Mouse (Mus musculus) intestine, embryonic 15.5 days (tissue): Measurements from ENCODE around the gene Hist1h2ap. TPM values are rescaled to one million over a fixed set of nuclear protein-coding genes. Genes with fewer than 3 reads are reported as not detected.
"Not testable (repeated sequence)": the region's sequence is repeated elsewhere in the genome, so short reads cannot be mapped to it uniquely, and the experiment has no call there.

Experiments used
- ATAC-seq: fragments of 200-750 bp; cut with Nextera tagmentation; 2 replicates; pipeline ENCODE4 v1.8.0; 2017; ENCODE audit warnings: moderate TSS enrichment, moderate library complexity
- H3K27ac ChIP-seq: fragments of 300-500 bp; sonication (generic); 2 replicates; pipeline ENCODE4 v1.5.1; 2015; ENCODE audit warnings: mild to moderate bottlenecking, inconsistent platforms
- H3K27me3 ChIP-seq: fragments of 300-500 bp; sonication (generic); replicated peaks from 2 replicates; pipeline ENCODE4 v1.6.1; 2015; ENCODE audit warnings: inconsistent platforms
- H3K36me3 ChIP-seq: fragments of 300-500 bp; sonication (generic); 2 replicates; pipeline ENCODE4 v1.6.1; 2015; ENCODE audit warnings: inconsistent platforms
- H3K4me1 ChIP-seq: fragments of 300-500 bp; sonication (generic); replicated peaks from 2 replicates; pipeline ENCODE4 v1.6.1; 2015; ENCODE audit warnings: inconsistent platforms
- H3K4me2 ChIP-seq: fragments of 300-500 bp; sonication (generic); replicated peaks from 2 replicates; pipeline ENCODE4 v1.6.1; 2015; ENCODE audit warnings: mild to moderate bottlenecking, inconsistent platforms
- H3K4me3 ChIP-seq: fragments of 300-500 bp; sonication (generic); replicated peaks from 2 replicates; pipeline ENCODE4 v1.5.1; 2015; ENCODE audit warnings: inconsistent platforms
- H3K9ac ChIP-seq: fragments of 300-500 bp; sonication (generic); 2 replicates; pipeline ENCODE4 v1.6.1; 2015; ENCODE audit warnings: inconsistent platforms
- H3K9me3 ChIP-seq: fragments of 300-500 bp; sonication (generic); 2 replicates; pipeline ENCODE4 v1.6.1; 2016; ENCODE audit warnings: inconsistent platforms
- WGBS: fragments of 180-500 bp; shearing (Covaris S2); methylation state at CpG from one replicate; pipeline ENCODE4 v1.1.7; 2015; 5-methylcytosine and 5-hydroxymethylcytosine counted together
- polyA plus RNA-seq: library from polyadenylated mRNA; unstranded; fragments of >200 nt; fragmentation: Nextera tagmentation; extraction: Ambion mirVana; gene quantifications from 2 replicates; pipeline ENCODE4 v1.2.1, GENCODE M21; 2015

Gene Hist1h2ap
- polyA plus RNA-seq, 1 experiment from 2014 or later, result 3,243 TPM

DNA sequence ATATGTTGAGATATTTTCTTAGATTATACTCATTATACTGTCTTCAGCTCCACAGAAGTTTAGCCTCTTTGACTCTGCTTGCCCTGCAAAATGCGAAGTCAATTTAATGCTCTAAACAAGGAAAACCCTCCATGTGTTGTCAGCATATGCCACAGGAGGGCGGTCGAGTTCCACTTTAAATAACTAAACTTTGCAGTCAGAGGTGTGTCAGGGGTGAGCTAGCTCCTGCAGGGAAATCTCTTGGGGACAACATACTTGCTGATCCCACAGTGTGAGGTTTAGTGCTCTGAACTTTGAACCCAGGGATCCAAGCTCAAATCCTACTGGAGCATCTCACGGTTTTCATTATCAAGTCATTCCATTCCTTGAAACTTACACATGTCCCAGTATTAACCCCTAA lies 7.2 kb upstream of the Hist1h2ap start:
- H3K4me1 ChIP-seq, H3K27ac ChIP-seq, H3K27me3 ChIP-seq, H3K4me3 ChIP-seq, H3K9me3 ChIP-seq, H3K4me2 ChIP-seq, H3K9ac ChIP-seq, H3K36me3 ChIP-seq: not testable (repeated sequence)
- ATAC-seq, result peak; percentile 87
- WGBS, result no CpG with 5 or more reads among the region's 4 CpGs

DNA sequence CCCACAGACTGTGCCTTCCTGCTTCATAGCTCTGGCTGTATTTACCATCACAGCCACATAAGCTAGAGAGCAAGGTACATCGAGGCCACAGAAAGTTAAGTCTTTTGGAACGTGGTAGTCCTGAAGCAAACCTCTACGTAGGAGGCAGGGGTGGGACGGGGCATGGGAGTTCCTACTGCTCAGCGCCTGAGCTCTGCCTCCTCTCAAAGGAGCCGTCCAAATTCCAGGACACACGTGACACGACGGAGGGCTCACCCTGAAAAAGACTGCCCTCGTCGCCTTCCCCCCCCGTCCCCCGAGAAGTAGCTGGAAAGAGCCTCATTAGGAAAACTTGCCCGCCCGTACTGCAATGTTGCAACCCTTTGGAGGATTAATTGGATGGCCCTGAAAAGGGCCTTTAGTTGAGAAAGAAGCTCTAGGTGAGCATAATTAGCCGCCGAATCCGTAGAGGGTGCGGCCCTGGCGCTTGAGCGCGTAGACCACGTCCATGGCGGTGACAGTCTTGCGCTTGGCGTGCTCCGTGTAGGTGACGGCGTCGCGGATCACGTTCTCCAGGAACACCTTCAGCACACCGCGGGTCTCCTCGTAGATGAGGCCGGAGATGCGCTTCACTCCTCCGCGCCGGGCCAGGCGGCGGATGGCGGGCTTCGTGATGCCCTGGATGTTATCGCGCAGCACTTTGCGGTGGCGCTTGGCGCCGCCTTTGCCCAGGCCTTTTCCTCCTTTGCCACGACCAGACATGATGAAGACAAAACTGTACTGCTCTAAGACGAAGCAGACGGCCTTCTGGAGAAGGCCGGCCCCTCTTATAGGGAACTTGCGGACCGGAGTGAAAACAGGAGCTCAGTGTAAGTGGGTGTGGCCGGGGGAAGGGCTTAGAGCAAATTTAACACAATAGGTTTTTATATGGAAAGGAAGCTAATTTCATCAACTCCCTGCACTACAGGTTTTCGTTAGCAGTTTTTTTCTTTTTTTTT lies 1.6 kb downstream of the Hist1h2ap start, which contains the start of gene Hist1h4n:
Gene Hist1h4n (minus strand): TSS at position 779 of the 977 bp plus-strand sequence.
- not testable (repeated sequence) for H3K27me3 ChIP-seq, H3K36me3 ChIP-seq, H3K27ac ChIP-seq, H3K9me3 ChIP-seq, H3K4me3 ChIP-seq, H3K4me1 ChIP-seq, H3K9ac ChIP-seq
- under 1% methylated on average over 28 of the region's 58 CpGs for WGBS
- H3K4me2 ChIP-seq, result peak within 1 kb of the TSS; percentile 41
- ATAC-seq, result peak; percentile 86

DNA sequence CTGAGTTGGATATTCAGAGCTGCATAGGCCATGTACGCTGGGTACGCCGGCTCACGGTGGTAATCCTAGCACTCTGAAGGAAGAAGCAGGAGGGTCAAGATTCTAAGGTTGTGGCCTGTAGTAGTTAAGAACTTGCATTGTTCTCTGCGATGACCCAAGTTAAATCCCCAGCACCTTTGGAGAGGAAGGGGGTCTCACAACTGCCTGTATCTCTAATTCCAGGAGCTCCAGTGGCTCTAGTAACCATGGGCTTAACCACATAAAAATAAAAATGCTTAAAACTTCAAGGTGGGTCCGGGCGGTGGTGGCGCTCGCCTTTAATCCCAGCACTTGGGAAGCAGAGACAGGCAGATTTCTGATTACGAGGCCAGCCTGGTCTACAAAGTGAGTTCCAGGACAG lies 3.0 kb downstream of the Hist1h2ap start:
- 88% methylated on average over 10 of the region's 10 CpGs for WGBS

DNA sequence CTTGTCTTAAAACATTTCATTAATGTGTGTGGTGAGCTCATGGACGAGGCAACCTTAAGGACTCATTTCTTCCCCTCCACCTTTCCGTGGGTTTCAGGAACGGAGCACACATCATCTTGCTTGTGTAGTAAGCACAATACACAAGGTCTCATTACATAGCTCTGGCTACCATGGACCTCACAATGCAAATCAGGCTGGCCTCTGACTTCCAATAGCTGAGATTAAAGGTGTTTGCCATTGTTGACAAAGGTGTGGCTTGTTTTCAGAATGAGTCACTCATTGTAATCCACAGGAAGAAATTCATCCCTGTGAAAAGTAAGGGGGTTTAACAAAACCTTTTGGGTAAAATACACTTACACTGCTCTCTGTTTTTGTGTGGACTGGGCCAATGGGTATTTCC lies 4.8 kb downstream of the Hist1h2ap start:
- Histone ChIP-seq H3K27me3 (no peaks in the 10 kb centered on the region), H3K27ac (no peak overlapping the region), H3K9ac (no peak overlapping the region), H3K4me3 (no peak overlapping the region), H3K9me3 (no peaks in the 10 kb centered on the region), H3K4me2 (no peak overlapping the region), H3K36me3 (no peaks in the 10 kb centered on the region), H3K4me1 (no peaks in the 10 kb centered on the region)
- no peak for ATAC-seq
- 61% methylated on average over 3 of the region's 3 CpGs for WGBS

More for the DNA sequence above, 3.0 kb downstream of the Hist1h2ap start:
- no peaks in the 10 kb centered on the region for H3K27me3 ChIP-seq
- no peak for ATAC-seq
- H3K4me2 ChIP-seq, result no peak overlapping the region
- no peaks in the 10 kb centered on the region for H3K9me3 ChIP-seq
- H3K4me3 ChIP-seq, result no peak overlapping the region
- H3K27ac ChIP-seq, result peak overlapping the region; percentile 36; the same call in 1 of the 2 replicates
- no peaks in the 10 kb centered on the region for H3K4me1 ChIP-seq
- H3K36me3 ChIP-seq, result no peaks in the 10 kb centered on the region
- H3K9ac ChIP-seq, result no peak overlapping the region

DNA sequence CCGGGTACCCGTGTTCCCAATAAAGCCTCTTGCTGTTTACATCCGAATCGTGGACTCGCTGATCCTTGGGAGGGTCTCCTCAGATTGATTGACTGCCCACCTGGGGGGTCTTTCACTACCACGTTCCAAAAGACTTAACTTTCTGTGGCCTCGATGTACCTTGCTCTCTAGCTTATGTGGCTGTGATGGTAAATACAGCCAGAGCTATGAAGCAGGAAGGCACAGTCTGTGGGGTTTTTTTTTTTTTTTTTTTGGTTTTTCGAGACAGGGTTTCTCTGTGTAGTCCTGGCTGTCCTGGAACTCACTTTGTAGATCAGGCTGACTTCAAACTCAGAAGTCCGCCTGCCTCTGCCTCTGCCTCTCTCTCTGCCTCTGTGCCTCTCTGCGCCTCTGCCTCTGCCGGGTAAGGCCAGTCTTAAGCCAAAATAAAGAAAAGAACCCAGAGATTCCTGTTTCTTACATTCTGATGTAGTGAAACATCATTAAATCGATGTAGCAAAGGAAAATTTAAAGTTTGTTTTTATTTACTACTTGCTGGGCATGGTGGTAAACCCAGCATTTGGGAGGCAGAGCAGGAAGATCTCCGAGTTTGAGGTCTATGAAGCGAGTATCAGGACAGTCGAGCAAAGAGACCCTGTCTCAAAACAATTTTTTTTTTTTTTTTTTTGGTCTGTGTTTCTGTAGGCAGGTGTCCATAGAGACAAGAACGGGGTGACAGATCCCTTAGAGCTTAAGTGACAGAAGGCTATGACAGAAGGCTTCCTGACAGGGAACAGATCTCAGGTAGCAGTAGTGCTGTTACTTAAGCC lies 13.0 kb downstream of the Hist1h2ap start:
- not testable (repeated sequence) for H3K36me3 ChIP-seq, H3K27ac ChIP-seq, H3K4me2 ChIP-seq, H3K4me3 ChIP-seq, H3K9me3 ChIP-seq, H3K9ac ChIP-seq, H3K27me3 ChIP-seq, H3K4me1 ChIP-seq
- ATAC-seq, result 0 out of 2 replicates have a peak, but pooled peaks have one; percentile 41
- 73% methylated on average over 7 of the region's 16 CpGs for WGBS

DNA sequence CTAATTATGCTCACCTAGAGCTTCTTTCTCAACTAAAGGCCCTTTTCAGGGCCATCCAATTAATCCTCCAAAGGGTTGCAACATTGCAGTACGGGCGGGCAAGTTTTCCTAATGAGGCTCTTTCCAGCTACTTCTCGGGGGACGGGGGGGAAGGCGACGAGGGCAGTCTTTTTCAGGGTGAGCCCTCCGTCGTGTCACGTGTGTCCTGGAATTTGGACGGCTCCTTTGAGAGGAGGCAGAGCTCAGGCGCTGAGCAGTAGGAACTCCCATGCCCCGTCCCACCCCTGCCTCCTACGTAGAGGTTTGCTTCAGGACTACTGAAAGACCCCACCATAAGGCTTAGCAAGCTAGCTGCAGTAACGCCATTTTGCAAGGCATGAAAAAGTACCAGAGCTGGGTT lies 21.2 kb downstream of the Hist1h2ap start:
- not testable (repeated sequence) for H3K27me3 ChIP-seq, H3K9me3 ChIP-seq, H3K4me1 ChIP-seq, H3K36me3 ChIP-seq, H3K9ac ChIP-seq
- H3K4me2 ChIP-seq, result peak overlapping the region; percentile 36
- H3K4me3 ChIP-seq, result 0 out of 2 replicates have a peak overlapping the region, but pooled peaks have one; percentile 9
- under 1% methylated on average over 14 of the region's 14 CpGs for WGBS
- peak; percentile 64 for ATAC-seq
- 0 out of 2 replicates have a peak overlapping the region, but pooled peaks have one; percentile 22 for H3K27ac ChIP-seq

DNA sequence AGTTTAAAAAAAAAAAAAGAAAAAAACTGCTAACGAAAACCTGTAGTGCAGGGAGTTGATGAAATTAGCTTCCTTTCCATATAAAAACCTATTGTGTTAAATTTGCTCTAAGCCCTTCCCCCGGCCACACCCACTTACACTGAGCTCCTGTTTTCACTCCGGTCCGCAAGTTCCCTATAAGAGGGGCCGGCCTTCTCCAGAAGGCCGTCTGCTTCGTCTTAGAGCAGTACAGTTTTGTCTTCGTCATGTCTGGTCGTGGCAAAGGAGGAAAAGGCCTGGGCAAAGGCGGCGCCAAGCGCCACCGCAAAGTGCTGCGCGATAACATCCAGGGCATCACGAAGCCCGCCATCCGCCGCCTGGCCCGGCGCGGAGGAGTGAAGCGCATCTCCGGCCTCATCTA lies 21.8 kb downstream of the Hist1h2ap start, which contains the start of gene Hist1h4m:
Gene Hist1h4m (plus strand): TSS at position 208 of the 400 bp plus-strand sequence.
- H3K9ac ChIP-seq, H3K27me3 ChIP-seq, H3K9me3 ChIP-seq, H3K4me1 ChIP-seq, H3K36me3 ChIP-seq: not testable (repeated sequence)
- peak; percentile 67 for ATAC-seq
- H3K4me3 ChIP-seq, result 0 out of 2 replicates have a peak within 1 kb of the TSS, but pooled peaks have one; percentile 9
- WGBS, result no CpG with 5 or more reads among the region's 24 CpGs
- 0 out of 2 replicates have a peak within 1 kb of the TSS, but pooled peaks have one; percentile 22 for H3K27ac ChIP-seq
- peak within 1 kb of the TSS; percentile 36 for H3K4me2 ChIP-seq

DNA sequence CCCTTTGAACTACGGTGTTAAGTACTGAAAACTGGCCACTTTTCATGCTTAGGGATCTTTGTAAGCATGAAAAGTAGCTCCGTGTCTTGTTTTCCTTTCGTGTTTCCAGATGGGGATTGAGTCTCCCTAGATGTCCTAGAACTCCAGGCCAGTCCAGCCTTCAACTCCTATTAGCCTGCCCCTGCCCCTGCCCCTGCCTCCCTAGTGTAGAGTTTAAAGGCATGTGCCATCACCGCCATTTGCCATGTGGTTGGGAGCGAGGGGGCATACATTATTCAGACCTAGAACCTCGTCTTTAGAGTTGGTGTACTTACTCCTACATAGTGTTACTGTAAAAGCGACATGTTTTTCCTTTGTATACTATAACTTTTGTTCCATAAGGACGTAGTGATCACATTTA lies 22.2 kb downstream of the Hist1h2ap start:
- H3K4me2 ChIP-seq, H3K9me3 ChIP-seq, H3K27me3 ChIP-seq, H3K9ac ChIP-seq, H3K36me3 ChIP-seq, H3K4me3 ChIP-seq, H3K4me1 ChIP-seq, H3K27ac ChIP-seq: not testable (repeated sequence)
- ATAC-seq, result peak; percentile 31
- WGBS, result no CpG with 5 or more reads among the region's 8 CpGs

DNA sequence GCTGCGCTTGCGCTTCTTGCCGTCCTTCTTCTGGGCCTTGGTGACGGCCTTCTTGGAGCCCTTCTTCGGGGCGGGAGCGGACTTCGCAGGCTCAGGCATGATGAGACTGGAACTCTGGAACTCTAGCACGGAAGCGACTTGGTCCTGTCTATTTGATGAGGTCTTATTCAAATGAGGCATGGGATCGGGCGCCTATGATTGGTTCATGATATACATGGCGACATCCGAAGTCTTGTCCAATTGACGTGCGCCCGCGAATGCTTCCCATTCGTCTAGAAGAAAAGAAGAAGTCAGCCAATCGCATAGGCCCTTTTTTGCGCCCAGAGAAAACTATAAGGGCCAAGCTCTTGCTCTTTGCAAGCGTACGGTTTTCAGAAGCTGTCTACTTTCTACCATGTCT lies 23.2 kb downstream of the Hist1h2ap start, which contains the start of the genes Hist1h2bq and Hist1h2ao:
Gene Hist1h2bq (minus strand): TSS at position 125 of the 400 bp plus-strand sequence.
Gene Hist1h2ao (plus strand): TSS at position 393 of the 400 bp plus-strand sequence.
- not testable (repeated sequence) for H3K27me3 ChIP-seq, H3K27ac ChIP-seq, H3K4me2 ChIP-seq, H3K4me3 ChIP-seq, H3K9me3 ChIP-seq, H3K9ac ChIP-seq, H3K36me3 ChIP-seq, H3K4me1 ChIP-seq
- WGBS, result no CpG with 5 or more reads among the region's 23 CpGs
- ATAC-seq, result peak; percentile 95

DNA sequence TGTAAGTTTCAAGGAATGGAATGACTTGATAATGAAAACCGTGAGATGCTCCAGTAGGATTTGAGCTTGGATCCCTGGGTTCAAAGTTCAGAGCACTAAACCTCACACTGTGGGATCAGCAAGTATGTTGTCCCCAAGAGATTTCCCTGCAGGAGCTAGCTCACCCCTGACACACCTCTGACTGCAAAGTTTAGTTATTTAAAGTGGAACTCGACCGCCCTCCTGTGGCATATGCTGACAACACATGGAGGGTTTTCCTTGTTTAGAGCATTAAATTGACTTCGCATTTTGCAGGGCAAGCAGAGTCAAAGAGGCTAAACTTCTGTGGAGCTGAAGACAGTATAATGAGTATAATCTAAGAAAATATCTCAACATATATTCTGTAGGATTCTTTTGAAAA lies 30.2 kb downstream of the Hist1h2ap start:
- H3K4me1 ChIP-seq, H3K36me3 ChIP-seq, H3K4me2 ChIP-seq, H3K27ac ChIP-seq, H3K4me3 ChIP-seq, H3K9ac ChIP-seq, H3K27me3 ChIP-seq, H3K9me3 ChIP-seq: not testable (repeated sequence)
- ATAC-seq, result peak; percentile 86
- WGBS, result no CpG with 5 or more reads among the region's 4 CpGs

DNA sequence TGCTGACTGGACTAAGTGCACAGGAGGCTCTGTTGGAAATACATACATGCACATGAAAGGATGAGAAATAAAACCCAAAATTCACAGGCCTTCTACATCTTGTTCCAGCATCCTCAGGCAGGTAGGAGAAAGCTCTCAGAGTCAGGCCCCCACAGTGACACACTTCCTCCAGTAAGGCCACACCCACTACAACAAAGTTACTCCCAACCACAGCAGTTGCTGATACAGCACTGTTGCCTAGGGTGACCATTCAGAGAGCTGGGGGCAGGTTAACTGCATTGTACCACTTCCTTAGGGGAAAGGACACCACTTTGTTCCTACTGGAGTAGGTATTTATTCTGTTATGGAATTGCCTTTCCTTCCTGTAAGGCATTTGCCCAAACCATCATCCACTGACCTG lies 36.1 kb downstream of the Hist1h2ap start:
- H3K27ac ChIP-seq, H3K9me3 ChIP-seq, H3K4me1 ChIP-seq, H3K27me3 ChIP-seq, H3K4me2 ChIP-seq, ATAC-seq, H3K9ac ChIP-seq, H3K4me3 ChIP-seq, H3K36me3 ChIP-seq: not testable (repeated sequence)

DNA sequence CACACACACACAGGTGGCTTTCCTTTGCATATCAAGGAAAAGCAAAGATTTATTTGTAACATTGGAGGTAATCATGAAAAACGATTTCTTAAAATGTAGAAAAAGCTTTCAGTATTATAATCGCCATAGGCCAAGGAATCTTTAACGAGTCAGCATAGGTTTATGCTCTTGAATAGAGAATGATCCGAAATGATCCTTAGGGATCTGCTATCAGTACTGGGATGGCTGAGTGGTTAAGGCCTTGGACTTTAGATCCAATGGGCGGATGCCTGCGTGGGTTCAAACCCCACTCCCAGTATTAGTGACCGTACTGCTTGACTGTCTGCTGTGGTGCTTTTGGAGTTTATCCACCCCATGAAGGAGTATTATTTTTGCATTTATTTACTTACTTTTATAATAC lies 37.7 kb downstream of the Hist1h2ap start:
- Histone ChIP-seq H3K4me2 (no peak overlapping the region), H3K36me3 (no peaks in the 10 kb centered on the region), H3K27me3 (no peaks in the 10 kb centered on the region), H3K4me1 (0 out of 2 replicates have a peak, but pooled peaks cover 2% of the 10 kb centered on the region), H3K4me3 (no peak overlapping the region), H3K27ac (no peak overlapping the region), H3K9me3 (no peaks in the 10 kb centered on the region), H3K9ac (no peak overlapping the region)
- 92% methylated on average over 7 of the region's 7 CpGs for WGBS
- ATAC-seq, result no peak
